Mouse (Mus musculus): Measurements from ENCODE around the gene Hes2.

DNA sequence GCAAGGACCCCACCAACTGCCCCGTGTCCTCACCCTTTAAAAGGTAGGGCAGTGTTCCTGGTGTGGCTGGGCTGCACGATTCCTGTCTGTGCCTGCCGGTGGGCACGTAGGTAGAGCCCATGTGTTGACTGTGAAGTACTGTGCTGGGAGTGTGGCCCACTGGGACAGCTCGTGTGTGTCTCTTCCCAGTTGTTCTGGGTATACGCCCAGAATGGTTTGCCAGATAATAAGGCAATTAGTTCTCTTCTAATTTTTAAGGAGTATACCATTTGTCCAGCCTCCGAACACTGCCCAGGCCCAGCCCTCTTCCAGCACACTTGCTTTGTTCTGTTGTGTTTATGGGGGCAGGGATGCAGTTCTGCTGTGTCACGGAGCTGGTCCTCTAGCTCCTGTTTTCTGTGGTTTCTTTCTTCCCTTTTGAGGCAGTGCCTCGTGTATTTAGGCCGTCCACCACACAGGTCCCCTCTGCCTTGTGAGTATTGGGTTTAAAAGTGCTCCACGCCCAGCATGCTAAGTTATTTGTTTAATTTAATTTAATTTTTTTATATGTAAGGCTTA lies 31.5 kb downstream of the Hes2 start:
- TF ChIP-seq CTCF (conservative IDR thresholded peaks at IDR 0.05; ENCODE audit: low read length) = no peak
- TF ChIP-seq POU5F1 (IDR thresholded peaks at IDR 0.05; ENCODE audit: borderline replicate concordance, low read length) = no peak
